Mouse (Mus musculus): ENCODE data around the gene Psmc3ip. TPM values are rescaled to one million over a fixed set of nuclear protein-coding genes. Genes with fewer than 3 reads are reported as not detected.

Psmc3ip gene
- polyA plus RNA-seq, 1 experiment from 2014 or later, result 15.2 TPM

DNA sequence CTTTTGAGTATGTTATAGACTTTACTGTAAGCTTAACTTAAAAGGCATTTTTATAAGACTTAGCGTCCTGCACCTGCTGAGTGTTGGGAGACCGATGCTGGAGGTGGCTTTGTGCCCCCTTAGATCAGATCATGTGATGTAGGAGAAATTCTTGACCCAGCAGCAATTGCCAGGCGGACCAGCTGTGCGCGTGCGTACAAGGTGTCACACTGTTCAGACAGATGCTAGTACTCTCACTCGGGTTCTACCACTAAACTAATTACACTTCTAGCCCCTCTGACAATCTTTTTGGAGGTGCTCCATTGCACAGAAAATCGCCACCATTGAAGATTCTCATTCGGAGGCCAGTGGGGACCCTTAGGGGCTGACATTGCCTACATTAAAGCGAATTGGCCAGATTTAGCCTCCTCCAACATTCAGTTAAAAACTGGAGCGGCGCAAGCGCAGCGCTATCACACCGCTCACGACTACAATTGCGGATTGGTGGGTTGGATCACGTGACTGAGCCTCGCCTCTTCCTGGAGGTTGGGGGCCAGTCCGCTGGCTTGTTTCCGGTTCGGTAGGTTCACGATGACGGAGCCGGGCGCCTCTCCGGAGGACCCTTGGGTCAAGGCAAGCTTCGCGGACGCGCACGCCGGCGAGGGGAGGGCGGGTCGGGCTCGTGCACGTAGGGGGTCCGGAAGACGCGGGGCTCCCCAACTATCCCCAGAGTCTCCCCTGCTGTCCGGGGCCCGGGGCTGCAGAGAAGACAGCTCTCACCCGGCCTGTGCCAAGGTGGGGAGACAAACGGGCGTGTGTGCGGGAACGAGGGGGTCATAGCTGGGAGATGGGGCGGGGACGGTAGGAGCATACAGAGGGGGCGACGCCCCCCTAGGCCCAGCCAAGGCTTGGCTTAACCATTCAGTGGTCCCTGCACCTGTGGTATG is 8.2 kb downstream of the Psmc3ip start, which contains the start of gene Mlx:
Mlx (plus strand) TSS at position 522 of the 926 bp plus-strand sequence.
- Histone ChIP-seq H3K27me3 (no peaks in the 10 kb centered on the region), H3K27ac (replicated peaks) (peak within 1 kb of the TSS; percentile 84), H3K9me3 (replicated peaks) (no peaks in the 10 kb centered on the region), H3K4me2 (peak within 1 kb of the TSS; percentile 92), H3K4me1 (replicated peaks) (peaks cover 60% of the 10 kb centered on the region), H3K36me3 (replicated peaks) (peaks cover 48% of the 10 kb centered on the region), H3K4me3 (replicated peaks) (peak within 1 kb of the TSS; percentile 74), H3K9ac (peak within 1 kb of the TSS; percentile 78)
- peak; percentile 75 for ATAC-seq (ENCODE audit: insufficient read depth)
- 2% methylated on average over 52 of the region's 52 CpGs for WGBS (ENCODE audit: insufficient replicate concordance)

DNA sequence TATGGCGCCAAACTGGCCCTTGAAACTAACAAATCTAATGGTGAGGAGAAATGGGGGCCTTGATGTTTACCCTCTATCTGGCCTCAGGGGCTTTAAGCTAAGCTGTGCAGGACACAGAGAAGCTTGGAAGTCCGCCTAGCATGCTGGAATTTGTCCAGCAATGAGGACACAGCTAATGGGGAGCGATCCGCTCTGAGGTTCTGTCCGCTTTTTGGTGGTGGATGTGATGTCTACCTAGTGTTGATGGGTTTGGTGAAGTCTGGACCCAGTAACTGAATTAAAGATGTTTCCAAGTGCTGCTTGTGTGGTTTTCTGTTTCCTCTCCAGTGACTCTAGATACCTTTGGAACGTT is 8.9 kb downstream of the Psmc3ip start:
- WGBS (ENCODE audit: insufficient replicate concordance), result 80% methylated on average over 6 of the region's 6 CpGs
- Histone ChIP-seq H3K9ac (peak overlapping the region; percentile 78), H3K4me2 (peak overlapping the region; percentile 92), H3K36me3 (replicated peaks) (peaks cover 40% of the 10 kb centered on the region), H3K4me3 (replicated peaks) (peak overlapping the region; percentile 74), H3K27ac (replicated peaks) (peak overlapping the region; percentile 84), H3K9me3 (replicated peaks) (no peaks in the 10 kb centered on the region), H3K4me1 (replicated peaks) (peaks cover 67% of the 10 kb centered on the region), H3K27me3 (peaks cover 7% of the 10 kb centered on the region)
- ATAC-seq (ENCODE audit: insufficient read depth), result no peak

DNA sequence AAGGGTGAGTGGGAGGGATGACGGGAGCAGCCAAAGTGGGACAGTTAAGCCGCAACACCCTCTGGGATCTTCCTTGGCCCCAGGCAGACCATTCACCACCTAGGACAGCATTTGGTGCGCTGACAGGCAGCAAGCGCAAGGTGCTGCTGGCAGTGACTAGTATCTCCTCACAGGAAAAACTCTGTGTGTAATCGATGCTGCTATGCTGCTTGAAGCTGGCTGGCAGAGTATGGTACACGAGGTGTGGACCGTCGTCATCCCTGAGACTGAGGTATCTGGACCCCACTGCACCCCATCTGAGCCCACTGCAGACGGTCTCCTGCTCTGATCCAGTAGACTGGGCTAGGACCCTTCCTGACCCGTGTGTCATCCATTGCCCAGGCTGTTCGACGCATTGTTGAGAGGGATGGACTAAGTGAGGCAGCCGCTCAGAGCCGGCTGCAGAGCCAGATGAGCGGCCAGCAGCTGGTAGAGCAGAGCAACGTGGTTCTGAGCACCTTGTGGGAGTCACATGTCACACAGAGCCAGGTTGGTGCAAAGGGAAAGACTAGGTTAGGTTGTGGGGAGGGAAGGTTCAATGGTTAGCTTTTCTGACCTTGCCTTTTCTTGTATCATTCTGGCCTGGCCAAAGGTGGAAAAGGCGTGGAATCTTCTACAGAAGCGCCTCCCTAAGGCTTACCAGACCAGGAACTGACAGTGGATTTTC is 9.5 kb downstream of the Psmc3ip start:
- WGBS (ENCODE audit: insufficient replicate concordance), result 86% methylated on average over 18 of the region's 18 CpGs
- Histone ChIP-seq H3K9me3 (replicated peaks) (no peaks in the 10 kb centered on the region), H3K27me3 (peaks cover 12% of the 10 kb centered on the region), H3K4me2 (peak overlapping the region; percentile 92), H3K9ac (peak overlapping the region; percentile 78; the same call in 1 of the 2 replicates), H3K27ac (replicated peaks) (peak overlapping the region; percentile 84), H3K4me1 (replicated peaks) (peaks cover 70% of the 10 kb centered on the region), H3K36me3 (replicated peaks) (peaks cover 35% of the 10 kb centered on the region), H3K4me3 (replicated peaks) (no peak overlapping the region)
- ATAC-seq (ENCODE audit: insufficient read depth), result no peak

DNA sequence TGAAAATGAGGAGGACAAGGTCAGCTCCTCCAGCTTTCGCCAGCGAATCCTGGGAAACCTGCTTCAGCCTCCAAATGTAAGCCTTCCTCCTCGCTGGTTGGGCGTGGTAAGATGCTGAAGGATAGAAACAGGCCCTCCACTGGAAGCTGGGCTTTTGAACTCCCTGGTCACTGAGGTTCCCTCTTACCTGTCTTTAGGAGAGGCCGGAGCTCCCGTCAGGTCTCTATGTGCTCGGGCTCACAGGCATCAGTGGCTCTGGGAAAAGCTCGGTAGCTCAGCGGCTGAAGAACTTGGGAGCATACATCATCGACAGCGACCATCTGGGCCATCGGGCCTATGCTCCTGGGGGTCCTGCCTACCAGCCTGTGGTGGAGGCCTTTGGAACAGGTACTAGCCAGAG is 10.4 kb downstream of the Psmc3ip start:
- Histone ChIP-seq H3K4me3 (replicated peaks) (no peak overlapping the region), H3K27me3 (peaks cover 22% of the 10 kb centered on the region), H3K4me1 (replicated peaks) (peaks cover 71% of the 10 kb centered on the region), H3K27ac (replicated peaks) (no peak overlapping the region), H3K36me3 (replicated peaks) (peaks cover 26% of the 10 kb centered on the region), H3K9me3 (replicated peaks) (no peaks in the 10 kb centered on the region), H3K9ac (no peak overlapping the region), H3K4me2 (no peak overlapping the region)
- WGBS (ENCODE audit: insufficient replicate concordance), result 84% methylated on average over 12 of the region's 12 CpGs
- no peak for ATAC-seq (ENCODE audit: insufficient read depth)

DNA sequence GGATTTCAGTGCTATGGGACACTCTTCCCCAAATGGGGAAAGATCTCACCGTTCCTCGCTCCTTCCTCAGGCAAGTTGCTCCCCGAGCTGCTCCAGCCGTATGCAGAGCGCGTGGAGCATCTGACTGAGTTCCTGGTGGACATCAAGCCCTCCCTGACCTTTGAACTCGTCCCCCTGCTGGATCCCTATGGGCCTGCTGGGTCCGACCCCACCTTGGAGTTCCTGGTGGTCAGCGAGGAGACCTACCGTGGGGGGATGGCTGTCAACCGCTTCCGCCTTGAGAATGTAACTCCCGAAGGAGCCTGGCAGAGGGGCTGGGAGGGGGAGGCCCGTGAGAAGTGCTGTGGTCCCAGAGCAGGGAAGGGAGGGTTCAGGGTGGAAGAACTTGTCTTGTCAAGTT is 11.0 kb downstream of the Psmc3ip start:
- no peak overlapping the region for H3K9ac ChIP-seq
- peaks cover 77% of the 10 kb centered on the region for H3K4me1 ChIP-seq (replicated peaks)
- no peaks in the 10 kb centered on the region for H3K9me3 ChIP-seq (replicated peaks)
- peaks cover 20% of the 10 kb centered on the region for H3K36me3 ChIP-seq (replicated peaks)
- 85% methylated on average over 14 of the region's 14 CpGs for WGBS (ENCODE audit: insufficient replicate concordance)
- no peak overlapping the region for H3K4me2 ChIP-seq
- no peak for ATAC-seq (ENCODE audit: insufficient read depth)
- peaks cover 28% of the 10 kb centered on the region for H3K27me3 ChIP-seq
- no peak overlapping the region for H3K4me3 ChIP-seq (replicated peaks)
- H3K27ac ChIP-seq (replicated peaks), result no peak overlapping the region

DNA sequence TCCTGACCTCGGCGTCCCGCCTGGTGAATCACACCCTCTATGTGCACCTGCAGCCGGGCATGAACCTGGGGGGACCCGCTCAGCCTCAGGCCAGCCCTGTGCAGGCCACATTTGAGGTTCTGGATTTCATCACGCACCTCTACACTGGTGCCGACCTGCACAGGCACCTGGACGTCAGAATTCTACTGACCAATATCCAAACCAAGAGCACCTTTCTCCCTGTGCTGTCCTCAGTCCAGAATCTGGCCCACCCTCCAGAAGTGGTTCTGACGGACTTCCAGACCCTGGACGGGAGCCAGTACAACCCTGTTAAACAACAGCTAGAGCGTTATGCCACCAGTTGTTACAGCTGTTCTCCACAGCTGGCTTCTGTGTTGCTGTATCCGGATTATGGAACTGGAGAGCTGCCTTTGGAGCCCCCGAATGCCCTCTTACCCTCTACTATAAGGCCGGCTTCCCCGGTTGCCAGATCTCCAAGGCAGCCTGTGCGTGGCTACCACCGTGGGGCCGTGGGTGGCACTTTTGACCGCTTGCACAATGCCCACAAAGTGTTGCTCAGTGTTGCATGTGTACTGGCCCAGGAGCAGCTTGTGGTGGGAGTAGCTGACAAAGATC is 12.0 kb downstream of the Psmc3ip start:
- H3K4me1 ChIP-seq (replicated peaks), result peaks cover 73% of the 10 kb centered on the region
- H3K4me3 ChIP-seq (replicated peaks), result peak overlapping the region; percentile 79
- H3K36me3 ChIP-seq (replicated peaks), result peaks cover 13% of the 10 kb centered on the region; the same call in 1 of the 2 replicates
- H3K9me3 ChIP-seq (replicated peaks), result no peaks in the 10 kb centered on the region
- H3K4me2 ChIP-seq, result peak overlapping the region; percentile 98
- peaks cover 38% of the 10 kb centered on the region for H3K27me3 ChIP-seq
- H3K27ac ChIP-seq (replicated peaks), result peak overlapping the region; percentile 89
- H3K9ac ChIP-seq, result peak overlapping the region; percentile 88
- 30% methylated on average over 19 of the region's 19 CpGs for WGBS (ENCODE audit: insufficient replicate concordance)
- no peak for ATAC-seq (ENCODE audit: insufficient read depth)

DNA sequence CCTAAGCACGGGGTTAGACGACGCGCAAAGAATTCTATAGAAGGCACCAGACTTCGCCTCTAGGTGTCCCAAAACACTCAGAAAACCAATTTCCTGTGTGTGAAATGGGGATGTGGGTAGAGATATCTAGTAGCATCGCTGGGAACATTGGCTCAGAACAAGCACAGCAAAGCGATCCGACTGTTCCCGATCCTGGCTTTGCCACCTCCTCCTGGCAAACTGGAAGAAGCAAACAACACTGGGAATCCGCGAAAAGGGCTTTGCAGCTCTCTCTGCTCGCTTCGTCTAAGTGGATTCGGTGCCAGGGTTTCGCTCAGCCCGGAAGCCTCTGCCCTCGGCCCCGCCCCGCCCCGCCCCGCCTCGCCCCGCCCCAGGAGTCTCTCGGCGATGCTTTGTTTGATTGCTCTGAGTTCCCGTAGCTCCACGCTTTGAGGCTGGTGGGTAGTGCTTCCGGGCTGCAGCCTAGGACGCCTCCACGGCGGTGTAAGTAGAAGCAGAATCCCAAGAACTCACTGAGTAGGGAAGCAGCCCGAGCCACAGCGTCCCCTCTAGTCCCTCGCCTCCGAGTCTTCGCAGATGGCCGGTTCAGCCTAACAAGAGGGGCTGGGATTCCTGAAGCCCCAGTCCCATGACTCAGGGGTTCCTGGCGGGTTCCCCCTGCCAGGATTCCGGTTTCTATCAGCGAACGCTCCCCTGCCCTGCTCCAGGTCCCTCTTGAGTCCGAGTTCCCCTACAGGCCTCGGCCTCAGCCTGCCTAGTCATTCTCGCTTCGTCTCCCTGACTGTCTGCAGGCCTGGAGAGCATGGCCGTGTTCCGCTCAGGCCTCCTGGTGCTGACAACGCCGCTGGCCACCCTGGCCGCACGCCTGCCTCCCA is 12.8 kb downstream of the Psmc3ip start, which contains the start of gene Coasy:
Coasy (plus strand) TSS at position 358 of the 875 bp plus-strand sequence.
- peak within 1 kb of the TSS; percentile 89 for H3K27ac ChIP-seq (replicated peaks)
- peaks cover 46% of the 10 kb centered on the region for H3K27me3 ChIP-seq
- H3K4me1 ChIP-seq (replicated peaks), result peaks cover 65% of the 10 kb centered on the region
- H3K36me3 ChIP-seq (replicated peaks), result peaks cover 13% of the 10 kb centered on the region; the same call in 1 of the 2 replicates
- H3K9me3 ChIP-seq (replicated peaks), result no peaks in the 10 kb centered on the region
- peak within 1 kb of the TSS; percentile 79 for H3K4me3 ChIP-seq (replicated peaks)
- WGBS (ENCODE audit: insufficient replicate concordance), result under 1% methylated on average over 51 of the region's 51 CpGs
- ATAC-seq (ENCODE audit: insufficient read depth), result peak; percentile 82
- H3K9ac ChIP-seq, result peak within 1 kb of the TSS; percentile 88
- peak within 1 kb of the TSS; percentile 98 for H3K4me2 ChIP-seq

DNA sequence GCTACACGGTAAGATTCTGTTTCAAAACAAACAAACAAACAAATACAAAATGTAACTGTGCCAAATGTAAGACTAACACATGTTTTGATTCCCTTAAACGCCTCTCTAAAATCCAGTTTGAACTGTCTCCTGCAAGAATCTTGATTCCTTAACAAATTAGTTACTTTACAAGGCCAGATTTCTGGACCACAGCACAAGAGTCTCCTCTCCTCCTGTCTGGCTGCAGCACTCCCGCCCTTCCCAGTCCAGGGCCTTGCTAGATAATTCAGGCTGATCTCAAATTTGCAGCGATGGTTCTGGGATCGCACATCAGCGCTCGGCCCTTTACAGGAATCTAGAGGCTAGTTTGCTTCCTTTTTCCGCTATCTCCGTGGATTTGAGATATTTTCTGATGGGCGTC is 13.6 kb downstream of the Psmc3ip start:
- Histone ChIP-seq H3K4me3 (replicated peaks) (peak overlapping the region; percentile 79), H3K27ac (replicated peaks) (peak overlapping the region; percentile 89), H3K9ac (peak overlapping the region; percentile 39; the same call in 1 of the 2 replicates), H3K4me1 (replicated peaks) (peaks cover 61% of the 10 kb centered on the region), H3K4me2 (peak overlapping the region; percentile 98), H3K36me3 (replicated peaks) (peaks cover 13% of the 10 kb centered on the region; the same call in 1 of the 2 replicates), H3K9me3 (replicated peaks) (no peaks in the 10 kb centered on the region), H3K27me3 (peaks cover 53% of the 10 kb centered on the region)
- ATAC-seq (ENCODE audit: insufficient read depth), result no peak
- WGBS (ENCODE audit: insufficient replicate concordance), result 7% methylated on average over 10 of the region's 10 CpGs

DNA sequence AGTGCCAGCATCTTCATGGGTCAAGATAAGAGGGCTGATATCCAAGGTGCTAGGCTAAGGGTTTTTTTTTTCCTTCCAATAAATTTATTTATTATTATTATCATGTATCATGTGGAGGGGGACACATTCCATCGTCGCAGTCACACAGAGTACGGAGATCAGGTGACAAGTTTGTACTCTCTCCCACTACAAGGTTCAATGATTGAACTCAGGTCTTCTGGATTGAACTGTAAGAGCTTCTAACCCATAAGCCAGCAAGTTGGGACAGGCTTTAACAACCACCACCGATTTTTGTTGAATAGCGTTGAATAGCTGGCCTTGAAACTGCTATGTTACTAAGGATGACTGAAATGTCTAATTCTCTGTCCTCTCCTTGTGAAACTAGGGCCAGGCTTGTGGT is 14.8 kb downstream of the Psmc3ip start:
- Histone ChIP-seq H3K27ac (replicated peaks) (no peak overlapping the region), H3K36me3 (replicated peaks) (peaks cover 4% of the 10 kb centered on the region; the same call in 1 of the 2 replicates), H3K4me3 (replicated peaks) (0 out of 2 replicates have a peak overlapping the region, but pooled peaks have one; percentile 23), H3K9ac (no peak overlapping the region), H3K4me1 (replicated peaks) (peaks cover 48% of the 10 kb centered on the region), H3K9me3 (replicated peaks) (no peaks in the 10 kb centered on the region), H3K4me2 (no peak overlapping the region), H3K27me3 (peaks cover 63% of the 10 kb centered on the region)
- WGBS (ENCODE audit: insufficient replicate concordance), result 67% methylated on average over 5 of the region's 5 CpGs
- no peak for ATAC-seq (ENCODE audit: insufficient read depth)

DNA sequence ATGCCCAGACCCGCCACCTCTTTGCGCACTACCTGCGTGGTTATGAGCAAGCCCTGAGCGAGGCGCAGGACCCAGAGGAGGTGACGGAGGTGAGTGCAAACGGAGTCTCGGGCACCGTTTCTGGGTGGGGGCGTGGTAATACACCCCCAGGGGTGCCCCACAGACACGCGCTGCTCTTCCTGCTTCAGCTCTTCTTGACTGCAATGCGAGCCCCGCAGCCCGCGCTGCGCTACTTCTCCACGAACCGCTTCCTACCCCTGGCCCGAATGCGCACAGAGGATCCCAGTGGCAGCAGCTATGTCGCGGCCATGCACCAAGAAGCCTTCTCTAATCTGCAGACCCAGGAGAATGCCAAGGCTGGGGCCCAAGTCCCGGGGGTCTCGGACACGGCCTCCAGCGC is 15.5 kb downstream of the Psmc3ip start:
- peak overlapping the region; percentile 41 for H3K4me2 ChIP-seq
- no peak overlapping the region for H3K27ac ChIP-seq (replicated peaks)
- H3K27me3 ChIP-seq, result peaks cover 67% of the 10 kb centered on the region
- peaks cover under 1% of the 10 kb centered on the region; the same call in 1 of the 2 replicates for H3K36me3 ChIP-seq (replicated peaks)
- H3K4me1 ChIP-seq (replicated peaks), result peaks cover 46% of the 10 kb centered on the region
- no peak overlapping the region for H3K9ac ChIP-seq
- no peak for ATAC-seq (ENCODE audit: insufficient read depth)
- 2% methylated on average over 27 of the region's 27 CpGs for WGBS (ENCODE audit: insufficient replicate concordance)
- H3K9me3 ChIP-seq (replicated peaks), result no peaks in the 10 kb centered on the region
- H3K4me3 ChIP-seq (replicated peaks), result peak overlapping the region; percentile 23

Data from liver, embryonic 15.5 days (tissue).